Mouse (Mus musculus) C2C12 (cell line): Measurements from ENCODE around the gene Pnkp.

ENCODE experiments used
- CEBPB ChIP-seq: IDR thresholded peaks from one replicate; pipeline ENCODE4 v1.6.1; 2011; ENCODE audit warnings: low read depth, mild to moderate bottlenecking, control low read depth, moderate library complexity
- CTCF ChIP-seq: IDR thresholded peaks from one replicate; pipeline ENCODE4 v1.5.1; 2011; ENCODE audit not compliant: control insufficient read depth, insufficient read depth, insufficient read length
- MAX ChIP-seq: IDR thresholded peaks from one replicate; pipeline ENCODE4 v1.6.1; 2011; ENCODE audit warnings: mild to moderate bottlenecking, control low read depth
- MYOD1 ChIP-seq: IDR thresholded peaks from one replicate; pipeline ENCODE4 v1.6.1; 2011; ENCODE audit warnings: low read depth; ENCODE audit not compliant: control insufficient read depth, insufficient read length
- MYOG ChIP-seq: IDR thresholded peaks from one replicate; pipeline ENCODE4 v1.6.1; 2011; ENCODE audit not compliant: control insufficient read depth, insufficient read length; ENCODE audit errors: extremely low read depth
- USF1 ChIP-seq: IDR thresholded peaks from one replicate; pipeline ENCODE4 v1.6.1; 2011; ENCODE audit warnings: low read depth, mild to moderate bottlenecking, control low read depth, moderate library complexity

DNA sequence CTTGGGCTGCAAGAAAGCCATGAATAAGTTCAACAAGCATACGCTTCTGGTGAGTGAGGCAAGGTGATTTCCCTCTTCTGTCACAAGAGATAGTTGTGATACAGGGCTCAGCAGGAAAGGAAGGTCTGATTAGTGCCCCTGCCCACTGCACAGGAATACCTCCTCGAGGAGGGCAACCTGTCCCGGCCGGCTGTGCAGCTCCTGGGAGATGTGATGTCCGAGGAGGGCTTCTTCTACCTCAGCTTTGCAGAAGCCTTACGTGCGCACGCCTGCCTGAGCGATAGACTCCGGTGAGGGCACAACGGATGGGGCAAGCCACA is 17.8 kb upstream of the Pnkp start:
- TF ChIP-seq CTCF (no peak), MYOD1 (no peak), USF1 (no peak), MAX (no peak), CEBPB (no peak), MYOG (no peak)
